Mouse (Mus musculus): ENCODE measurements around the gene Tmem82. TPM values are rescaled to one million over a fixed set of nuclear protein-coding genes. Genes with fewer than 3 reads are reported as not detected.
A peak's percentile ranks its signal among the peaks of the same experiment; 100 is the strongest.

The Tmem82 gene
- total RNA-seq, 1 experiment: 3.9 TPM

- no peak overlapping the region for H3K9ac ChIP-seq (ENCODE audit: insufficient read depth, low read depth, low read length, poor library complexity, severe bottlenecking)
- no peaks in the 10 kb centered on the region; the same call in 1 of the 2 replicates for H3K36me3 ChIP-seq (ENCODE audit: control insufficient read depth, insufficient read depth, low read length, poor library complexity, severe bottlenecking)
- no peaks in the 10 kb centered on the region for H3K9me3 ChIP-seq (ENCODE audit: control insufficient read depth, insufficient read depth, low read depth, low read length)
- in situ Hi-C loops (cut with MboI; ENCODE audit: low sequenced_read_pairs in 2 of 2, unreplicated experiment in 2 of 2): no loop called here
- DNase-seq (ENCODE audit: low read depth, low spot score): no peak
- no peak overlapping the region for H3K27ac ChIP-seq (ENCODE audit: insufficient read depth, low read depth, low read length, poor library complexity, severe bottlenecking)
- H3K4me3 ChIP-seq (ENCODE audit: insufficient read depth in 1 of 2, low read depth in 1 of 2, low read length in 2 of 2, poor library complexity in 1 of 2, severe bottlenecking in 1 of 2): no peak overlapping the region
- peaks cover 0 to 9% of the 10 kb centered on the region in 2 experiments; a peak in 1 of 4 replicates for H3K4me1 ChIP-seq (ENCODE audit: control insufficient read depth in 2 of 2, insufficient read depth in 2 of 2, low read length in 2 of 2, poor library complexity in 1 of 2)
- no peak for TF ChIP-seq ZNF384 (IDR thresholded peaks at IDR 0.05; ENCODE audit: low read depth, low read length)
- 0 out of 2 replicates have a peak, but pooled peaks have one; percentile 5 for TF ChIP-seq HCFC1 (IDR thresholded peaks at IDR 0.05; ENCODE audit: borderline replicate concordance, insufficient read depth, low read length)
- TF ChIP-seq CHD2 (IDR thresholded peaks at IDR 0.05; ENCODE audit: low read depth, low read length): no peak
- TF ChIP-seq MAFK (IDR thresholded peaks at IDR 0.05; ENCODE audit: insufficient read depth, low read depth, low read length): no peak
Measured at GRCm38 (mm10) chr4:141639474-141639873, 21.0 kb upstream of the Tmem82 start.

GRCm38 (mm10) chr4:141636693-141637092 is 18.3 kb upstream of the Tmem82 start:
- TF ChIP-seq ZC3H11A (IDR thresholded peaks at IDR 0.05; ENCODE audit: borderline replicate concordance, low read depth, low read length) (no peak), ZNF384 (IDR thresholded peaks at IDR 0.05; ENCODE audit: low read depth, low read length) (no peak), HCFC1 (IDR thresholded peaks at IDR 0.05; ENCODE audit: borderline replicate concordance, insufficient read depth, low read length) (no peak), CHD2 (IDR thresholded peaks at IDR 0.05; ENCODE audit: low read depth, low read length) (no peak), MAFK (IDR thresholded peaks at IDR 0.05; ENCODE audit: insufficient read depth, low read depth, low read length) (no peak)
- Histone ChIP-seq H3K9me3 (ENCODE audit: control insufficient read depth, insufficient read depth, low read depth, low read length) (no peaks in the 10 kb centered on the region), H3K36me3 (ENCODE audit: control insufficient read depth, insufficient read depth, low read length, poor library complexity, severe bottlenecking) (peaks cover 2% of the 10 kb centered on the region; the same call in 1 of the 2 replicates), H3K4me1 (ENCODE audit: control insufficient read depth in 2 of 2, insufficient read depth in 2 of 2, low read length in 2 of 2, poor library complexity in 1 of 2) (peaks cover 0 to 5% of the 10 kb centered on the region in 2 experiments; a peak in 1 of 4 replicates), H3K4me3 (ENCODE audit: insufficient read depth in 1 of 2, low read depth in 1 of 2, low read length in 2 of 2, poor library complexity in 1 of 2, severe bottlenecking in 1 of 2) (no peak overlapping the region), H3K27ac (ENCODE audit: insufficient read depth, low read depth, low read length, poor library complexity, severe bottlenecking) (no peak overlapping the region), H3K9ac (ENCODE audit: insufficient read depth, low read depth, low read length, poor library complexity, severe bottlenecking) (no peak overlapping the region)
- in situ Hi-C loops (cut with MboI; ENCODE audit: low sequenced_read_pairs in 2 of 2, unreplicated experiment in 2 of 2): no loop called here
- DNase-seq (ENCODE audit: low read depth, low spot score): no peak

DNA sequence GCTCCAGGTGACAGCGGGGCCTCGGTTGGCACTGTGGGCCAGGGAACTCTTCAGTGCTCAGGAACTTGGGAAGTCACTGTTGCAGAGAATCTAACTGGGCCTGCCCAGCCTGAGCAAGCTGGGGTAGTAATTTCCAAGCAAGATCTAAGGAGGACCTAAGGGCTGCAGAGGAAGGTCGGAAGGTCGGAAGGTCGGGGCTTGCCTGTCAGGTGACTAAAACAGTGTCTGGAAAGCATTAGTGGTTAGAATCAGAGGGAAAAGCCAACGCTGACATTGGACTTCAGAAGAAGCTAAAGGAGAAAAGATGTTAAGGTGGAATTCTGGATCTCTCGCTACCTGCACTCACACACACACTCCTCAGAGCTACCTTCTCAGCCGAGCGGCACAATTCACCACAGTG is 17.6 kb upstream of the Tmem82 start:
- Histone ChIP-seq H3K4me3 (ENCODE audit: insufficient read depth in 1 of 2, low read depth in 1 of 2, low read length in 2 of 2, poor library complexity in 1 of 2, severe bottlenecking in 1 of 2) (no peak overlapping the region), H3K9me3 (ENCODE audit: control insufficient read depth, insufficient read depth, low read depth, low read length) (no peaks in the 10 kb centered on the region), H3K9ac (ENCODE audit: insufficient read depth, low read depth, low read length, poor library complexity, severe bottlenecking) (no peak overlapping the region), H3K36me3 (ENCODE audit: control insufficient read depth, insufficient read depth, low read length, poor library complexity, severe bottlenecking) (peaks cover 2% of the 10 kb centered on the region; the same call in 1 of the 2 replicates), H3K4me1 (ENCODE audit: control insufficient read depth in 2 of 2, insufficient read depth in 2 of 2, low read length in 2 of 2, poor library complexity in 1 of 2) (peaks cover 0 to 3% of the 10 kb centered on the region in 2 experiments; a peak in 1 of 4 replicates), H3K27ac (ENCODE audit: insufficient read depth, low read depth, low read length, poor library complexity, severe bottlenecking) (no peak overlapping the region)
- no peak for TF ChIP-seq ZC3H11A (IDR thresholded peaks at IDR 0.05; ENCODE audit: borderline replicate concordance, low read depth, low read length)
- no peak for TF ChIP-seq ZNF384 (IDR thresholded peaks at IDR 0.05; ENCODE audit: low read depth, low read length)
- TF ChIP-seq MAFK (IDR thresholded peaks at IDR 0.05; ENCODE audit: insufficient read depth, low read depth, low read length): no peak
- no peak for TF ChIP-seq CHD2 (IDR thresholded peaks at IDR 0.05; ENCODE audit: low read depth, low read length)
- no peak for TF ChIP-seq HCFC1 (IDR thresholded peaks at IDR 0.05; ENCODE audit: borderline replicate concordance, insufficient read depth, low read length)
- in situ Hi-C loops (cut with MboI; ENCODE audit: low sequenced_read_pairs in 2 of 2, unreplicated experiment in 2 of 2): no loop called here
- no peak for DNase-seq (ENCODE audit: low read depth, low spot score)

- Histone ChIP-seq H3K9ac (ENCODE audit: insufficient read depth, low read depth, low read length, poor library complexity, severe bottlenecking) (no peak overlapping the region), H3K27ac (ENCODE audit: insufficient read depth, low read depth, low read length, poor library complexity, severe bottlenecking) (no peak overlapping the region), H3K9me3 (ENCODE audit: control insufficient read depth, insufficient read depth, low read depth, low read length) (no peaks in the 10 kb centered on the region), H3K4me3 (ENCODE audit: insufficient read depth in 1 of 2, low read depth in 1 of 2, low read length in 2 of 2, poor library complexity in 1 of 2, severe bottlenecking in 1 of 2) (no peak overlapping the region), H3K36me3 (ENCODE audit: control insufficient read depth, insufficient read depth, low read length, poor library complexity, severe bottlenecking) (peaks cover 2% of the 10 kb centered on the region; the same call in 1 of the 2 replicates), H3K4me1 (ENCODE audit: control insufficient read depth in 2 of 2, insufficient read depth in 2 of 2, low read length in 2 of 2, poor library complexity in 1 of 2) (peaks cover 0 to 10% of the 10 kb centered on the region in 2 experiments; a peak in 1 of 4 replicates)
- no peak for DNase-seq (ENCODE audit: low read depth, low spot score)
- in situ Hi-C loops (cut with MboI; ENCODE audit: low sequenced_read_pairs in 2 of 2, unreplicated experiment in 2 of 2): no loop called here
- no peak for TF ChIP-seq ZNF384 (IDR thresholded peaks at IDR 0.05; ENCODE audit: low read depth, low read length)
- no peak for TF ChIP-seq HCFC1 (IDR thresholded peaks at IDR 0.05; ENCODE audit: borderline replicate concordance, insufficient read depth, low read length)
- no peak for TF ChIP-seq CHD2 (IDR thresholded peaks at IDR 0.05; ENCODE audit: low read depth, low read length)
- TF ChIP-seq ZC3H11A (IDR thresholded peaks at IDR 0.05; ENCODE audit: borderline replicate concordance, low read depth, low read length): no peak
- TF ChIP-seq MAFK (IDR thresholded peaks at IDR 0.05; ENCODE audit: insufficient read depth, low read depth, low read length): no peak
Measured at GRCm38 (mm10) chr4:141632111-141632873, 13.9 kb upstream of the Tmem82 start.
